Mouse (Mus musculus): Measurements from ENCODE around the gene Adcy2. TPM values are rescaled to one million over a fixed set of nuclear protein-coding genes. Genes with fewer than 3 reads are reported as not detected.

Gene Adcy2
- total RNA-seq (2022): under 1 TPM; 0.13 to 0.19 (median 0.15) TPM

- DNase-seq (ENCODE audit: low spot score): no peak
These were observed at the start of gene Adcy2 for GRCm38 (mm10) chr13:68998918-68999801. Gene Adcy2, minus strand, starts transcription at chr13:68999541.

GRCm38 (mm10) chr13:69036991-69037597 lies 37.8 kb upstream of the Adcy2 start:
- DNase-seq (ENCODE audit: low spot score): no peak

GRCm38 (mm10) chr13:69034621-69035020 lies 35.3 kb upstream of the Adcy2 start:
- DNase-seq (ENCODE audit: low spot score): no peak

GRCm38 (mm10) chr13:69033532-69033931 lies 34.2 kb upstream of the Adcy2 start:
- DNase-seq (ENCODE audit: low spot score): no peak

GRCm38 (mm10) chr13:69029078-69029757 lies 29.9 kb upstream of the Adcy2 start:
- no peak for DNase-seq (ENCODE audit: low spot score)

- DNase-seq (ENCODE audit: low spot score): no peak
These were observed 25.6 kb upstream of the Adcy2 start for GRCm38 (mm10) chr13:69024964-69025363.

GRCm38 (mm10) chr13:69023239-69023638 lies 23.9 kb upstream of the Adcy2 start:
- DNase-seq (ENCODE audit: low spot score): no peak

GRCm38 (mm10) chr13:69020574-69020973 lies 21.2 kb upstream of the Adcy2 start:
- no peak for DNase-seq (ENCODE audit: low spot score)

GRCm38 (mm10) chr13:69006915-69007314 lies 7.6 kb upstream of the Adcy2 start:
- DNase-seq (ENCODE audit: low spot score): no peak

GRCm38 (mm10) chr13:69006091-69006490 lies 6.8 kb upstream of the Adcy2 start:
- DNase-seq (ENCODE audit: low spot score): no peak

GRCm38 (mm10) chr13:69004406-69004805 lies 5.1 kb upstream of the Adcy2 start:
- DNase-seq (ENCODE audit: low spot score): no peak

GRCm38 (mm10) chr13:69002631-69003030 lies 3.3 kb upstream of the Adcy2 start:
- no peak for DNase-seq (ENCODE audit: low spot score)

GRCm38 (mm10) chr13:69002173-69002572 lies 2.8 kb upstream of the Adcy2 start:
- DNase-seq (ENCODE audit: low spot score): peak; percentile 15

- DNase-seq (ENCODE audit: low spot score): no peak
These were observed 485 bp upstream of the Adcy2 start for GRCm38 (mm10) chr13:68999826-69000225.

- DNase-seq (ENCODE audit: low spot score): no peak
These were observed 803 bp downstream of the Adcy2 start for GRCm38 (mm10) chr13:68998558-68998917.

GRCm38 (mm10) chr13:68997821-68998551 lies 1.4 kb downstream of the Adcy2 start:
- no peak for DNase-seq (ENCODE audit: low spot score)

- DNase-seq (ENCODE audit: low spot score): no peak
These were observed 2.0 kb downstream of the Adcy2 start for GRCm38 (mm10) chr13:68997386-68997785.

- no peak for DNase-seq (ENCODE audit: low spot score)
These were observed 2.7 kb downstream of the Adcy2 start for GRCm38 (mm10) chr13:68996661-68997060.

GRCm38 (mm10) chr13:68985789-68986188 lies 13.6 kb downstream of the Adcy2 start:
- no peak for DNase-seq (ENCODE audit: low spot score)

GRCm38 (mm10) chr13:68984000-68984399 lies 15.3 kb downstream of the Adcy2 start:
- DNase-seq (ENCODE audit: low spot score): no peak

- no peak for DNase-seq (ENCODE audit: low spot score)
These were observed 18.3 kb downstream of the Adcy2 start for GRCm38 (mm10) chr13:68981048-68981447.

GRCm38 (mm10) chr13:68973143-68973542 lies 26.2 kb downstream of the Adcy2 start:
- DNase-seq (ENCODE audit: low spot score): no peak
